Mouse (Mus musculus) liver, embryonic 14.5 days (tissue): ENCODE measurements at regions not wholly inside any gene's neighbourhood (a gene's known extent, or its start where the extent isn't known, plus 50 kb on each side); places are given as distances from the start of the nearest gene placed in this dataset.

Source experiments
- CTCF ChIP-seq: IDR thresholded peaks from 2 replicates; pipeline ENCODE4 v1.5.1; 2016; ENCODE audit warnings: antibody characterized with exemption, low read depth, control low read depth
- EP300 ChIP-seq: IDR thresholded peaks from 2 replicates; pipeline ENCODE4 v1.6.1; 2016; ENCODE audit warnings: antibody characterized with exemption, low read depth

- TF ChIP-seq CTCF (no peak), EP300 (no peak)
Observed at GRCm38 (mm10) chr13:55985396-55985795, 149.4 kb upstream of the Pitx1 start.
